Mouse (Mus musculus) lung, embryonic 14.5 days (tissue): Measurements from ENCODE around the gene Aff4. TPM values are rescaled to one million over a fixed set of nuclear protein-coding genes. Genes with fewer than 3 reads are reported as not detected.

Experiments used
- ATAC-seq: fragments of 200-750 bp; cut with Nextera tagmentation; 2 replicates; pipeline ENCODE4 v1.8.0; 2017; ENCODE audit warnings: mild to moderate bottlenecking, moderate TSS enrichment, moderate library complexity; ENCODE audit not compliant: insufficient read depth
- DNase-seq: peaks from one replicate; pipeline ENCODE4 v3.0.0-alpha.2; 2015
- H3K27ac ChIP-seq: fragments of 300-500 bp; sonication (generic); 2 replicates; pipeline ENCODE4 v1.5.1; 2014; ENCODE audit warnings: low read depth, mild to moderate bottlenecking, moderate library complexity
- H3K27me3 ChIP-seq: fragments of 300-500 bp; sonication (generic); 2 replicates; pipeline ENCODE4 v1.6.1; 2014; ENCODE audit warnings: low read length, control low read depth; ENCODE audit not compliant: insufficient read depth
- H3K36me3 ChIP-seq: fragments of 300-500 bp; sonication (generic); 2 replicates; pipeline ENCODE4 v1.6.1; 2014; ENCODE audit warnings: control low read depth; ENCODE audit not compliant: insufficient read depth
- H3K4me1 ChIP-seq: fragments of 300-500 bp; sonication (generic); 2 replicates; pipeline ENCODE4 v1.6.1; 2014; ENCODE audit warnings: antibody characterized with exemption, control low read depth; ENCODE audit not compliant: insufficient read depth
- H3K4me2 ChIP-seq: fragments of 300-500 bp; sonication (generic); 2 replicates; pipeline ENCODE4 v1.6.1; 2014; ENCODE audit warnings: mild to moderate bottlenecking
- H3K4me3 ChIP-seq: fragments of 300-500 bp; sonication (generic); 2 replicates; pipeline ENCODE4 v1.5.1; 2014; ENCODE audit warnings: low read depth, low read length
- H3K9ac ChIP-seq: fragments of 300-500 bp; sonication (generic); 2 replicates; pipeline ENCODE4 v1.6.1; 2014
- H3K9me3 ChIP-seq: fragments of 300-500 bp; sonication (generic); 2 replicates; pipeline ENCODE4 v1.6.1; 2016; ENCODE audit warnings: low read depth, low read length, control low read depth
- CTCF ChIP-seq: IDR thresholded peaks from 2 replicates; pipeline ENCODE4 v1.5.1; 2016; ENCODE audit warnings: antibody characterized with exemption, low read depth
- WGBS: fragments of 180-500 bp; shearing (Covaris S2); extraction: QIAGEN DNeasy Blood & Tissue Kit; methylation state at CpG from one replicate; pipeline ENCODE4 v1.1.7; 2014; 5-methylcytosine and 5-hydroxymethylcytosine counted together
- polyA plus RNA-seq: library from polyadenylated mRNA; unstranded; fragments of >200 nt; fragmentation: Nextera tagmentation; extraction: Ambion mirVana; gene quantifications from 2 replicates; pipeline ENCODE4 v1.2.1, GENCODE M21; 2014

The Aff4 gene
- polyA plus RNA-seq, 1 experiment from 2014 or later: 56.5 TPM

- DNase-seq (no peak), ATAC-seq (no peak)
- Histone ChIP-seq H3K4me1 (no peaks in the 10 kb centered on the region), H3K4me3 (no peak overlapping the region), H3K27ac (no peak overlapping the region), H3K4me2 (no peak overlapping the region), H3K9ac (no peak overlapping the region), H3K9me3 (no peaks in the 10 kb centered on the region), H3K27me3 (peaks cover 35% of the 10 kb centered on the region), H3K36me3 (no peaks in the 10 kb centered on the region)
- 63% methylated on average over 3 of the region's 3 CpGs for WGBS
- no peak for TF ChIP-seq CTCF
Observed at GRCm38 (mm10) chr11:53458996-53459395, 108.4 kb downstream of the Aff4 start.

GRCm38 (mm10) chr11:53460192-53460591 is 109.6 kb downstream of the Aff4 start:
- H3K27me3 ChIP-seq: peaks cover 47% of the 10 kb centered on the region
- DNase-seq: no peak
- H3K36me3 ChIP-seq: no peaks in the 10 kb centered on the region
- TF ChIP-seq CTCF: no peak
- no peak overlapping the region for H3K9ac ChIP-seq
- H3K4me3 ChIP-seq: no peak overlapping the region
- H3K9me3 ChIP-seq: no peaks in the 10 kb centered on the region
- no peak overlapping the region for H3K4me2 ChIP-seq
- ATAC-seq: no peak
- WGBS: 67% methylated on average over 3 of the region's 3 CpGs
- no peak overlapping the region for H3K27ac ChIP-seq
- no peaks in the 10 kb centered on the region for H3K4me1 ChIP-seq

- Histone ChIP-seq H3K27me3 (peaks cover 60% of the 10 kb centered on the region), H3K9ac (no peak overlapping the region), H3K4me3 (no peak overlapping the region), H3K36me3 (no peaks in the 10 kb centered on the region), H3K9me3 (no peaks in the 10 kb centered on the region), H3K4me1 (peaks cover 4% of the 10 kb centered on the region; the same call in 1 of the 2 replicates), H3K4me2 (no peak overlapping the region), H3K27ac (no peak overlapping the region)
- 25% methylated on average over 5 of the region's 5 CpGs for WGBS
- DNase-seq (no peak), ATAC-seq (no peak)
- TF ChIP-seq CTCF: no peak
Observed at GRCm38 (mm10) chr11:53461727-53462126, 111.1 kb downstream of the Aff4 start.

DNA sequence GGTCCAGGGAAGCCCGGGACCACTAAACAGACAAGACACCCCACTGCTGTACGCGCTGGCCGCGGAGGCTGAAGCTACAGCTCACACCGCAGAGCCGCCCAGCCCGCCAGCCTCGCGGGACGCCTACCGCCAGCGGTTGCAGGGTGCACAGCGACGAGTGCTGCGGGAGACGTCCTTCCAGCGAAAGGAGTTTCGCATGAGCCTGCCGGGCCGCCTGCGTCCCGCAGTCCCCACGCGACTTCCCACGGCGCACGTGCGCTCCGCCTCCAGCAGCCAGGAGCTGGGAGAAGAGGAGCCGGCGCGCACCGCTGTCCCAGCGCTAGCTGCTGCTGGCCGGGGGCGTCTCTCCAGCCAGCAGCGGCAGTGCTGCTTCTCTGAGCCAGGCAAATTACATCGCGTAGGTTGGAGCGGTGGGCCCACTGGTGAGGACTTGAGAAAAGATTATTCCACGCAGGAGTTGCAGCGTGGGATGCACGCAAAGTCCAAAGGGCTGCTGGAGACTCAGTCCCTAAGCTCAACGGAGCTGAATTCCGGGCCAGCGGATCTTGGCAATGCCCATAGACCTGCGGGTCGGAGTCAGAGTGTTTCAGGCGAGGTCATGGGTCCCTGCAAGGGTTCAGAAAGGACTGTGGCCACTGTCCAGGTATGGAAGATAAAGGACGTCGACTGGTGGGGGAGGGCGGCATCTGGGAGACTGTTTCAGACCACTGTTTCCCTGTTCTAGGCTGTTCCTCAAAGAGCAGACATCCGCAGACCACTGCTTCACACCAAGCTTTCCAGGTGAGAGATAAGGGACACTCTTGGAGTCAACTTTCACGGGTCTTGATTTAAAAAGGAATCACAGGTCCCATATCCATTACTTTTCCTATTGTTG is 113.2 kb downstream of the Aff4 start:
- H3K4me2 ChIP-seq: peak overlapping the region; percentile 82
- H3K4me3 ChIP-seq: peak overlapping the region; percentile 44
- no peaks in the 10 kb centered on the region for H3K36me3 ChIP-seq
- ATAC-seq: 0 out of 2 replicates have a peak, but pooled peaks have one; percentile 14
- H3K4me1 ChIP-seq: peaks cover 4% of the 10 kb centered on the region; the same call in 1 of the 2 replicates
- 5% methylated on average over 55 of the region's 55 CpGs for WGBS
- no peak overlapping the region for H3K27ac ChIP-seq
- TF ChIP-seq CTCF: no peak
- H3K9me3 ChIP-seq: no peaks in the 10 kb centered on the region
- peak; percentile 56 for DNase-seq
- H3K9ac ChIP-seq: peak overlapping the region; percentile 38; the same call in 1 of the 2 replicates
- peaks cover 62% of the 10 kb centered on the region for H3K27me3 ChIP-seq

GRCm38 (mm10) chr11:53466231-53466971 is 115.8 kb downstream of the Aff4 start:
- no peaks in the 10 kb centered on the region for H3K9me3 ChIP-seq
- no peaks in the 10 kb centered on the region for H3K36me3 ChIP-seq
- peak overlapping the region; percentile 29 for H3K4me3 ChIP-seq
- H3K27ac ChIP-seq: no peak overlapping the region
- 7% methylated on average over 40 of the region's 40 CpGs for WGBS
- peak; percentile 88 for TF ChIP-seq CTCF
- H3K4me1 ChIP-seq: peaks cover 4% of the 10 kb centered on the region; the same call in 1 of the 2 replicates
- DNase-seq (peak; percentile 92), ATAC-seq (peak; percentile 52; the same call in 1 of the 2 replicates)
- H3K4me2 ChIP-seq: peak overlapping the region; percentile 65
- peak overlapping the region; percentile 48 for H3K9ac ChIP-seq
- H3K27me3 ChIP-seq: peaks cover 75% of the 10 kb centered on the region

GRCm38 (mm10) chr11:53469294-53469967 is 118.8 kb downstream of the Aff4 start:
- no peak for ATAC-seq
- no peak overlapping the region for H3K4me3 ChIP-seq
- no peak overlapping the region for H3K9ac ChIP-seq
- no peaks in the 10 kb centered on the region for H3K36me3 ChIP-seq
- TF ChIP-seq CTCF: no peak
- H3K4me1 ChIP-seq: peaks cover 4% of the 10 kb centered on the region; the same call in 1 of the 2 replicates
- 44% methylated on average over 16 of the region's 16 CpGs for WGBS
- peak overlapping the region; percentile 50 for H3K4me2 ChIP-seq
- peaks cover 53% of the 10 kb centered on the region for H3K27me3 ChIP-seq
- DNase-seq: no peak
- no peaks in the 10 kb centered on the region for H3K9me3 ChIP-seq
- no peak overlapping the region for H3K27ac ChIP-seq
